Comparison of ENCODE assay signal across 9 mouse cellular contexts in genomic region chr8:61550006-61550748, GRCm38 (mm10).
DNase-seq lines count a peak whose midpoint lies in the region; ATAC-seq and TF ChIP-seq lines count a peak whose summit lies in the region.
"Had no signal": no experiment of that assay in that cellular context is flagged by ENCODE, and none has a peak within 500 bp of the region (broad histone marks: within the 10 kb centered on the region; RNA-seq: fewer than 3 reads in every experiment).

No protein-coding gene starts in this region.

- H3K4me3 ChIP-seq in liver, postnatal 0 days (ENCODE audit: low read depth, low read length), result no peak overlapping the region

- H3K36me3 ChIP-seq in liver, postnatal 0 days (replicated peaks; ENCODE audit: insufficient read depth, low read length), result peaks cover 21% of the 10 kb centered on the region

- intact Hi-C loops in left cerebral cortex, postnatal 25 days (cut with DNase I), result no loop called here

- DNase-seq in adrenal gland, postnatal 25 days, result peak; percentile 31
- no peak for DNase-seq in adrenal gland, adult 2 months
- DNase-seq in retina, embryonic 14.5 days (ENCODE audit: low spot score), result peak; percentile 7
- no peak for DNase-seq in retina, postnatal 1 day
- peak; percentile 26 for DNase-seq in liver, postnatal 0 days
- DNase-seq in spleen, postnatal 14 days (ENCODE audit: low spot score in 2 of 2), result no peak
- no peak for DNase-seq in cerebellum, postnatal 36 days
- DNase-seq in left cerebral cortex, postnatal 25 days (ENCODE audit: low spot score in 2 of 2), result no peak
- DNase-seq: cerebellum, adult 9-10 months had no signal

- no peak overlapping the region for H3K4me2 ChIP-seq in liver, postnatal 0 days (ENCODE audit: low read depth, low read length)

- WGBS in liver, postnatal 0 days (ENCODE audit: insufficient replicate concordance), result 80% methylated on average over 27 of the region's 27 CpGs

- TF ChIP-seq EP300 in liver, postnatal 0 days (IDR thresholded peaks at IDR 0.05; ENCODE audit: low read depth), result no peak

- no peak overlapping the region for H3K9ac ChIP-seq in liver, postnatal 0 days (replicated peaks)

- TF ChIP-seq CTCF in liver, postnatal 0 days (IDR thresholded peaks at IDR 0.05; ENCODE audit: low read depth), result peak; percentile 50

- peaks cover 18% of the 10 kb centered on the region for H3K9me3 ChIP-seq in liver, postnatal 0 days (ENCODE audit: low read length)

- H3K27me3 ChIP-seq in liver, postnatal 0 days (ENCODE audit: insufficient read depth, low read length), result no peaks in the 10 kb centered on the region

- ATAC-seq in liver, postnatal 0 days, result no peak

- H3K4me1 ChIP-seq in liver, postnatal 0 days (ENCODE audit: insufficient read depth), result no peaks in the 10 kb centered on the region

- no peak overlapping the region for H3K27ac ChIP-seq in liver, postnatal 0 days (ENCODE audit: low read depth)

Comparison
In these comparisons a context has a peak if more than half of its experiments do, and no peak if none do; other contexts are left out.
1. DNase-seq: peak in adrenal gland, postnatal 25 days (single experiment), retina, embryonic 14.5 days (single experiment) and liver, postnatal 0 days (single experiment); none in adrenal gland, adult 2 months (single experiment), retina, postnatal 1 day (single experiment), spleen, postnatal 14 days (0 of 2), cerebellum, postnatal 36 days (0 of 2) and left cerebral cortex, postnatal 25 days (0 of 2).